Mouse (Mus musculus) thymus, postnatal 10 days (tissue): ENCODE results near the gene Ssh2.
"Not testable (repeated sequence)": the region's sequence is repeated elsewhere in the genome, so short reads cannot be mapped to it uniquely, and the experiment has no call there.

Experiments
- DNase-seq, 2 experiments: peaks; one replicate each; pipeline ENCODE4 v3.0.0; 2021; ENCODE audit warnings: low spot score in 2 of 2

Gene Ssh2

DNA sequence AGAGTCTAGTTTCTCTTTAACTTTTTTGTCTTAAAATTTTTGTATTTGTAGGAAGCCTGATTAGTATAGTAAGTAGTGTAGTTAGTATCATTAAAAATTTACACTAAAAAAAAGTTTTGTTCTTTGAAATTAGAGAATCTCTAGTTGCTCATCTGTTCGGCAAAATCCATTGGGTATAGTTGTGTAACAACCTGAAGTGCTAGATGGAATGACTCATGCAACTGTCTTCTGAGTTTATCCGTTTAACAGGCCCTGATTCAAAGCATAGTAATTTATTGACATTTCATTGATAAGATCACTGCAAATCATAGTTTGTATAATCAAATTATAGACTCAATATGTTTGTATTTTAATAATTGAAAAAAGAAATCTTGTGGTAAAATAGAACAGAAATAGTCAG lies 14.7 kb downstream of the Ssh2 start:
- DNase-seq, result no peak

GRCm38 (mm10) chr11:77231514-77231913 lies 15.4 kb downstream of the Ssh2 start:
- no peak for DNase-seq

DNA sequence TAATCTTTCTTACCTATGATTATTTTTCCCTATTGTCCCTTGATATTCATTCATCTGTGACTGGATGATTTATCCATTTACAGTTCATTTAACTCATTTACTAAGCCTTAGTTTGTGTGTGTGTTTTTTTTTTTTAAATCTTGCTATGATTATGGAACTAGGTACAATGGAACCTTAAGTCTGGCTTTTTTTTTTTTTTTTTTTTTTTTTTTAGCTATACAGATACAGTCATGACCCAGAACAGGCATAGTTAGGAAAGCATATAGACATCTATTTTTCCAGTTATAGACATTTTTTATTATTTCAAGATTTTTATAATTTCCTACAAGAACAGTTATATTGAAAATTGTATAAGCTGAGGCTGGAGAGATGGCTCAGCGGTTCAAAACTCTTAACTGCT lies 19.2 kb downstream of the Ssh2 start:
- no peak for DNase-seq

GRCm38 (mm10) chr11:77239658-77240345 lies 23.7 kb downstream of the Ssh2 start:
- DNase-seq, result no peak

GRCm38 (mm10) chr11:77240466-77241246 lies 24.6 kb downstream of the Ssh2 start:
- no peak for DNase-seq

- no peak for DNase-seq
These were observed 26.8 kb downstream of the Ssh2 start for GRCm38 (mm10) chr11:77242912-77243311.

DNA sequence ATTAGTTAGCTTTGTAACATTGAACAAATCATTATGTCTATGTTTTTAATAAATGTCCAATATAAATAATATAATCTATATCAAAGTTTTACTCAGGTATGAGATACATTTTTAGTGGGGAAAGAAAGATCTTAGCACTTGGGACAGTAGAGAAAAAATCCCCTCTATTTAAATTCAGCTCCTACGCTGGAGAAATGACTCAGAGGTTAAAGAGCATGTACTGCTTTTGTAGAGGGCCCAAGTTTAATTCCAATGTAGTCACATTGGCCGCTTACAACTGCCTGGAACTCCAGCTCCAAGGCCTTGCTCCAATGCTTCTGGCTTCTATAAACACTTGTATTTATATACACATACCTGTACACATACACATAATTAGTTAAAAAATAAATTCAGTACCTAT lies 36.7 kb downstream of the Ssh2 start:
- no peak for DNase-seq

DNA sequence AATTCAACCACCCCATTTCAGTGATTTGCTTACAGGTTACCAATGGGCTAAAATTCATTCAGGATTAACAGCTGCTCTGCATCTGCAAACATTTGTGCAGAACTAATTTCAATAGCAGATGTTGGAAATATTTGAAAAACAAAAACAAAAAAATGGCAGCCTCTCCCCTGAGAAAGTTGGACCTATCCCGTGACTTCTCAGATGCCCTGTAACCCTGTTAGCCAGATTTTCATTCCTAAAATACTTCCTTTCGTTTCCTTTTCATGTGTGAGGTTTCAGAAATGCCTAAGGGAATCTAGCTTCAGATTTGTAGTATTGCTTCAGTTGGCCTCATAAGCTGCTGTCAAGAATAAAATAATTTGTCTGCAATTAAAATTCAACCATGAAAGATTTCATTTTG lies 43.4 kb downstream of the Ssh2 start:
- DNase-seq, result no peak

DNA sequence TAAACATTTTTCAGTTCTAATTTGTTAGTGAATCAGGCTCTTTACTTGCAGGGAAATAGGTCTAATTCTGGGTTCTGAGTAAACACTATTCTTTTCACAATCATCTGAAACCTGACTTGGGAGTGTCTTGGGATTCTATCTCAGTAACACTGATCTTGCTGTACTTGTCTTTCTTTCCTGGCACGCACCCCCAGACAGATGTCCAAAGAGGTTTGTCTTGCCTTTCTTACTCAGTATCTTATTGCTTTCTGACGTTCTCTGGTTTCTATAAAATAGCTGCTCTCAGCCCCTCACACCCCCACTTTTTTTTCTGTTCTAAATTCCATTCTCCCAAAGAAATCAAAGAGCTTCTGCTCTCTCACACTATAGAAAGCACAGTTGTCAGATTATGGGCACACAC lies 51.3 kb downstream of the Ssh2 start:
- no peak for DNase-seq

GRCm38 (mm10) chr11:77276000-77276399 lies 59.9 kb downstream of the Ssh2 start:
- DNase-seq, result no peak

- DNase-seq, result not testable (repeated sequence)
These were observed 62.5 kb downstream of the Ssh2 start for GRCm38 (mm10) chr11:77278538-77278937.

DNA sequence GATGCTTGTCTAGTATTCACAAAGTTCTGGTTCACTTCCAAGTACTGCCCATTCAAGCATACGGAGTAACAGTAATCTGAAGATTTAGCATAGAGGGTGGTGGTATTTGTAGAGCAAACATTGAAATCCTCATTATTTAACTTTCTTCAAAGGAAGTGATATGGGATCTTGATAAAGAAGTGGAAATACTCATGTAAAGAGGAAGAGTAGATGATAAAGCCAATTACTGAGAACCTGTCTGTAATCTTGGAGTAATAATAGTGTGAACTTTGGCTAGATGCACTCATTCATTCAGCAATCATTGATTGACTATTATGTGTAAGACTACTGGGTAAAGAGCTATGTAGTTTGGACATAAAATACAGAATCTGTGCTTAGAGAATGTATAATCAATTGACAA lies 64.1 kb downstream of the Ssh2 start:
- DNase-seq, result no peak

GRCm38 (mm10) chr11:77291447-77291846 lies 75.4 kb downstream of the Ssh2 start:
- no peak for DNase-seq

DNA sequence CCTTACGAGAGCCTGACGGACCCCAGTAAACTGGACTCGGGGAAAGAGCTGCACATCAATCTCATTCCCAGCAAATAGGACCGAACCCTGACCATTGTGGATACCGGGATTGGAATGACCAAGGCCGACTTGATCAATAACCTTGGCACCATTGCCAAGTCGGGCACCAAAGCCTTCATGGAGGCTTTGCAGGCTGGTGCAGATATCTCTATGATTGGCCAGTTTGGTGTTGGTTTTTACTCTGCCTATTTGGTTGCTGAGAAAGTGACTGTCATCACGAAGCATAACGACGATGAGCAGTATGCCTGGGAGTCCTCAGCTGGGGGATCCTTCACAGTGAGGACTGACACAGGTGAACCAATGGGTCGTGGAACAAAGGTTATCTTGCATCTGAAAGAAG lies 77.6 kb downstream of the Ssh2 start:
- DNase-seq, result not testable (repeated sequence)

GRCm38 (mm10) chr11:77297246-77297645 lies 81.2 kb downstream of the Ssh2 start:
- DNase-seq, result no peak

GRCm38 (mm10) chr11:77307205-77307604 lies 91.1 kb downstream of the Ssh2 start:
- no peak for DNase-seq

- DNase-seq, result peak in 1 of 2 experiments; percentile 61
These were observed 92.4 kb downstream of the Ssh2 start for GRCm38 (mm10) chr11:77308533-77308932.

- peak in 1 of 2 experiments; percentile 9 for DNase-seq
These were observed 101.8 kb downstream of the Ssh2 start for GRCm38 (mm10) chr11:77317721-77318477.

DNA sequence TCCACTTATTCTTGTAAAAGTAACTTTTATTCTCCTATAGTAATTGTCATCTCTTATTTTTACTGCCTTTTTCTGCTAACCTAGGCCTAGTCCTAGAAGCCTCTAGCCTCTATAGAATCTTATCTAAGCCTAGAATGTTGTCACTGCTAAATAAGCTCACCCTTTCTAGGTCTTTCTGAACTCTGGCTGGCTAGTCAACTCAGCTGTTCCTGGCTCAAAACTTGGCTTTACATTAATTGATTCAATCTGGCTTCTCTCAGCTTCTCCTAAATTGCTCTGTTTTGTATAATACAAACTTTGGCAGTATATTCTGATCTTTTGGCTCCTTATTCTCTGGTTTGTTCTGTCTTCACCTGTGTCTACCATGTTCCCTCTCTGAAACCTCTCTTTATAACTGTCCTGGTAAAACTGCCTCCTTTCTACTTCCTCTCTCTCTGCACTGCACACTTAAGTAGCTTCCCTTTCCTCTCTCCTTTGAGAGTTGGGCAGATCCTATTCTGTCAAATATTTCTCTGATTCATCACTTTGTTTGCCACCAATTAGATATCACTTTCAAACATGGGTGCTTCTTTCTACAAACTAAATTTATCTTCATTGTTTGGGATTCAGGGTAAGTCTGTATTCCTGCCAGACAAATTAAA lies 102.5 kb downstream of the Ssh2 start:
- DNase-seq, result no peak

GRCm38 (mm10) chr11:77321214-77321613 lies 105.1 kb downstream of the Ssh2 start:
- no peak for DNase-seq

DNA sequence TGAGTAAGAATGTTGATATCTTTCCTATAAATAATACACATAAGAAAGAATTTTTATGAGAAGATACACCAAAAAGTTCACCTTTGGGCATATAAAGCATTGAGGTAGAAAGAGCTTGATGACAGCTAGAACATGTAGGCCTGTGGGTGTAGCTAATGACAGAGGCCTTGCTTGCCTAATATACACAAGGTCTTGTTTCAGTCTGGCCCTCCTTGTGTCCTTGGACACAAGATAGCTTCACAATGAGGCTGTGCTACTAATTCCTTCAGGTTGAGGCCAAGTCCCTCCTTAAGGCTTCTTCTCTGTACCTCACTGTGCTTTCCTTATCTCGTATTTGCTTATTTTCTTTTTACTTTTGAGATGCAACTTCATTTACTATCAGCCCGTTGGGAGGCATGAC lies 114.4 kb downstream of the Ssh2 start:
- DNase-seq, result no peak

DNA sequence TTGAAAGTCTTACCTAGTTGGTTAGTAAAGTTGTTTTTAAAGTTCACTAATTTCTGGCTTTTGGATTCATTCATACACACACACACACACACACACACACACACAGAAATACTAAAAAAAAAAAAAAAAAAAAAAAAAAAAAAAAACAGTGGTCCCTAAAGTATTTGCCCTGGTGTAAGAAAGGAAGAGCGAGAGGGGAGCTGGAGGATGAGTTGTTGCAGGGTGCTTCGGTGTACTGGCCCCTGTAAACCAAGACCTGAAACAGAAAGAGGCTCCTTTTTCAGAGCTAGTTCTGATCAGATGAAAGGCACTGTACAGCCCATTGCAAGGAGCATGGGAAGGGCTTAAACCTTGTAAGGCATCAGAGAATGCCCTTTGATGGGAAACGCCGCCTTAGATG lies 131.2 kb downstream of the Ssh2 start:
- DNase-seq, result no peak
